Mouse (Mus musculus): ENCODE data around the gene Pcare. TPM values are rescaled to one million over a fixed set of nuclear protein-coding genes. Genes with fewer than 3 reads are reported as not detected.
"Not testable (repeated sequence)": the region's sequence is repeated elsewhere in the genome, so short reads cannot be mapped to it uniquely, and the experiment has no call there.

Gene Pcare
- polyA plus RNA-seq, 1 experiment = 0.02 TPM

DNA sequence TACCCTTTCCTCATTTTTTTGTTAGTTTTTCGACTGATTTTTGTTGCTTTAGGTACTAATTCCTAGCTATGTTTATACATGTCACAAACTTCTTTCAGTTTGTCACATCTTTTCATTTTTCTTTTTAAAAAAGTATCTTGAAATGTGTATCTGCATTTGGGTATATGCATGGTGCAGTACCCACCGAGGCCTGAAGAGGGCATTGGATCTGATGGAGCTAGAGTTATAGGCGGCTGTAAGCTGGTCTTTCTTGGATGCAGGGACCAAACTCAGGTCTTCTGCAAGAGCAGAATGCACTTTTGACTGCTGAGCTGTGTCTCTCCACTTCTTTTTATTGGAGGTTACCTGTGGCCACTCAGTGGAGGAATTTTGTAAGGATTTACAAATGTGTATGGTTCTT lies 26.0 kb upstream of the Pcare start:
- WGBS = 68% methylated on average over 3 of the region's 3 CpGs
- TF ChIP-seq POLR2A (IDR thresholded peaks at IDR 0.05; ENCODE audit: borderline replicate concordance, extremely low read depth, low read depth, low read length) (no peak), CTCF (IDR thresholded peaks at IDR 0.05; ENCODE audit: insufficient read depth, low read length) (no peak)
- Histone ChIP-seq H3K4me1 (ENCODE audit: control insufficient read depth, insufficient read depth, low read length) (no peaks in the 10 kb centered on the region), H3K4me3 (replicated peaks; ENCODE audit: extremely low read depth, low read depth, low read length) (no peak overlapping the region)
- DNase-seq = no peak

DNA sequence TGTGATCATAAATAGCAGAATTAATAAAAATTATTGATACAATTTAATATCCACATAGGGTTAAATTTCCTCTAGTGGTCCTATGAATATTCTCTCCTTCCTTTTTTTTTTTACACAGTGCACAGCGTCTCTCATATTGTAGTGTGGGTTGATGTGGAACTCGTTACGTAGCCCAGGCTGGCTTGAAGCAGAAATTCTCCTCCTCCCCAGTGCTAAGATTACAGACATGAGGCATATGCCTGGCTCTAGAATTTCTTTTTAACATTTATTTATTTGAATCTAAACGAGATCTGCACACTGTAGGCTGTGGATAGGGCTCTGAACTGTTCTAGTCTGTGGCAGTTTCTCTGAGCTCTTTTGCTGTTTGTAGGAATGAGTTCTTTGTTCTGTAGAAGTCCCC lies 22.6 kb upstream of the Pcare start:
- H3K4me1 ChIP-seq (ENCODE audit: control insufficient read depth, insufficient read depth, low read length) = no peaks in the 10 kb centered on the region
- WGBS = 74% methylated on average over 4 of the region's 4 CpGs
- no peak for TF ChIP-seq POLR2A (IDR thresholded peaks at IDR 0.05; ENCODE audit: borderline replicate concordance, extremely low read depth, low read depth, low read length)
- no peak for TF ChIP-seq CTCF (IDR thresholded peaks at IDR 0.05; ENCODE audit: insufficient read depth, low read length)
- H3K4me3 ChIP-seq (replicated peaks; ENCODE audit: extremely low read depth, low read depth, low read length) = no peak overlapping the region
- DNase-seq = no peak

DNA sequence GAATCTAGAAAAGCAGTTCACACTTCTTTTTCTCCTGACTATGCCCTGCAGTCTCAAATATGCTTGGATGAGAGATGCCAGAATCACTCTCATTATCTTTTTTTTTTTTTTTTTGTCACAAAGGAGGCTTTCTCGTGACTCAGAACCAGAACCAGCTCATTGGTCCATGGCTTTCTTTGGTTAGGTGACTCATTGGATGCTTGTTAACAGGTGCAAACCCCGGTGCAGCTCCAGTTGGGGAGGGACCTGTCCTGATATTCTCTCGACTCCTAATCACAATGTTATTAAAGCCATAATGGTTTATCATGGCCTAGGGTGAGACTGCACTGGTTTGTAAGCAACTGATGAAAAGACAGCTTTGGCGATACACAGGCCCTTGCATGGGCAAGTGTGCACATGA lies 21.5 kb upstream of the Pcare start:
- DNase-seq = no peak
- 71% methylated on average over 4 of the region's 4 CpGs for WGBS
- H3K4me3 ChIP-seq (replicated peaks; ENCODE audit: extremely low read depth, low read depth, low read length) = no peak overlapping the region
- H3K4me1 ChIP-seq (ENCODE audit: control insufficient read depth, insufficient read depth, low read length) = no peaks in the 10 kb centered on the region
- no peak for TF ChIP-seq CTCF (IDR thresholded peaks at IDR 0.05; ENCODE audit: insufficient read depth, low read length)
- TF ChIP-seq POLR2A (IDR thresholded peaks at IDR 0.05; ENCODE audit: borderline replicate concordance, extremely low read depth, low read depth, low read length) = no peak

DNA sequence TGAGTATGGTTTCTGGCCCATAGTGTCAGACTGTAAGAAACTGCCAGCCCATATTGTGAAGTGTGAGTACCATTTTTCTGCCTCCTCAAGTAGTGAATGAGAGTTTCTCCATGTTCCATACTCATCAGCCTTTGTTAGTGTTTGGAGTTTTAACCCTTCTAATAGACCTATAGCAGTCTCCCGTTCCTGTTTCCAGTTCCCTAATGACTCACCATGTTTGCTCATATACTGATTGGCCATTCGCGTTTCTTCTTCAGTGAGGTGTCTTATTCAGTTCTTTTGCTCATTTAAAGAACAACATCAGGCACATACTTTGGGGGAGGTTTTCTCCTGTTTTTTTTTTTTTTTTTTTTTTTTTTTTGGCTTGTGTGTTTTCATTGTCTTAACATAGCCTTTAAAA lies 18.0 kb upstream of the Pcare start:
- 84% methylated on average over 3 of the region's 3 CpGs for WGBS
- no peaks in the 10 kb centered on the region for H3K4me1 ChIP-seq (ENCODE audit: control insufficient read depth, insufficient read depth, low read length)

DNA sequence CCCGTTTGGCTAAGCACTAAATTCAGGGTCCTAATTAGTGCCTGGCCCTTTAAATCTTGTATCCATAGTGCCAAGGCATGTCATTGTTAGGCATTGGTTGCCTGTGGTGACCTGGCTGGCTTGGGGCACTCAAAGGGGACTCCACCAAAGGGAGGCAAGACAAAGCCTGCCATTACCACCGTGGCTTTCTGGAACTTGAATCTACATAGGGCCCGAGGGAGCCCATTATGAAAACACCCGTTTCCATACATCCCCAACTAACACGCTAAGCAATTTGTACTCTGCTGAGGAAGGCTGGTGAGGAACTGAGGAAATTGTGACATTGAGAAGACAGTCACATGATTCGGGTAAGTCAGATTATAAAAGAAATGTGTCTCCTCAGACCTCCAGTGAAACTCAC lies 16.9 kb upstream of the Pcare start:
- 57% methylated on average over 6 of the region's 6 CpGs for WGBS
- no peaks in the 10 kb centered on the region for H3K4me1 ChIP-seq (ENCODE audit: control insufficient read depth, insufficient read depth, low read length)
- H3K4me3 ChIP-seq (replicated peaks; ENCODE audit: extremely low read depth, low read depth, low read length) = no peak overlapping the region
- TF ChIP-seq CTCF (IDR thresholded peaks at IDR 0.05; ENCODE audit: insufficient read depth, low read length) = no peak
- no peak for TF ChIP-seq POLR2A (IDR thresholded peaks at IDR 0.05; ENCODE audit: borderline replicate concordance, extremely low read depth, low read depth, low read length)
- DNase-seq = no peak

More for the DNA sequence above, 18.0 kb upstream of the Pcare start:
- TF ChIP-seq POLR2A (IDR thresholded peaks at IDR 0.05; ENCODE audit: borderline replicate concordance, extremely low read depth, low read depth, low read length) (no peak), CTCF (IDR thresholded peaks at IDR 0.05; ENCODE audit: insufficient read depth, low read length) (no peak)
- no peak overlapping the region for H3K4me3 ChIP-seq (replicated peaks; ENCODE audit: extremely low read depth, low read depth, low read length)
- DNase-seq = no peak

DNA sequence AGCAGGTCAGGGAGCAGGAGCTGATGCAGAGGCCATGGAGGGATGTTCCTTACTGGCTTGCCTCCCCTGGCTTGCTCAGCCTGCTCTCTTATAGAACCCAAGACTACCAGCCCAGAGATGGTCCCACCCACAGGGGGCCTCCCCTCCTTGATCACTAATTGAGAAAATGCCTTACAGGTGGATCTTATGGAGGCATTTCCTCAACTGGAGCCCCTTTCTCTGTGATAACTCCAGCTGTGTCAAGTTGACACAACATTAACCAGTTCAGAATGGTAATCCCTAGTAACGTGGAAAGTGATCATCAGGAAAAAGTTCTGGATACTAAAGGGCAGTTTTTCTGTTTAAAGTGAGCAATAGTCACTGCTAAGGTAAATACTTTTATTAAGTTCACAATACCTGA lies 15.5 kb upstream of the Pcare start, which contains the start of gene Clip4:
TSS of gene Clip4 (plus strand) at position 301 of the 400 bp plus-strand sequence.
- WGBS = 67% methylated on average over 1 of the region's 1 CpGs
- H3K4me3 ChIP-seq (replicated peaks; ENCODE audit: extremely low read depth, low read depth, low read length); H3K4me1 ChIP-seq (ENCODE audit: control insufficient read depth, insufficient read depth, low read length); DNase-seq: not testable (repeated sequence)

DNA sequence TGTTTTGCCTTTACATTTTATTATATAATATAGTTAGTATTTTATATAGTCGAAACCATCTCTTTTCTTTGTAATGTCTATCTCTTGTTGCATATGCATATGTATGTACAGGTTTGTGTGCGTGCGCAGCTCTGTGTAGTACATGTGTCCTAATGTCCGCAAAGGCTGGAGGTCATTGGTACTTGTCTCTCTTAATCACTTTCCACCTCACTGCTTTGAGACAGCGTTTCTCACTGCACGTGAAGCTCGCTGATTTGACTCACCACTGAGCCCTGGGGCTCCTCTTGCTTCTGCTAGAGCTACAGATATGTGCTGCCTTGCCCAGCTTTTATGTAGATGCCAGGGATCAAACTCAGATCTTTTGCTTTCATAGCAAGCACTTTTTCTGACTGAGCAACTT lies 7.8 kb upstream of the Pcare start:
- H3K4me1 ChIP-seq (ENCODE audit: control insufficient read depth, insufficient read depth, low read length) = no peaks in the 10 kb centered on the region
- no peak for DNase-seq
- no peak overlapping the region for H3K4me3 ChIP-seq (replicated peaks; ENCODE audit: extremely low read depth, low read depth, low read length)
- TF ChIP-seq POLR2A (IDR thresholded peaks at IDR 0.05; ENCODE audit: borderline replicate concordance, extremely low read depth, low read depth, low read length) (no peak), CTCF (IDR thresholded peaks at IDR 0.05; ENCODE audit: insufficient read depth, low read length) (no peak)
- WGBS = 83% methylated on average over 7 of the region's 7 CpGs

DNA sequence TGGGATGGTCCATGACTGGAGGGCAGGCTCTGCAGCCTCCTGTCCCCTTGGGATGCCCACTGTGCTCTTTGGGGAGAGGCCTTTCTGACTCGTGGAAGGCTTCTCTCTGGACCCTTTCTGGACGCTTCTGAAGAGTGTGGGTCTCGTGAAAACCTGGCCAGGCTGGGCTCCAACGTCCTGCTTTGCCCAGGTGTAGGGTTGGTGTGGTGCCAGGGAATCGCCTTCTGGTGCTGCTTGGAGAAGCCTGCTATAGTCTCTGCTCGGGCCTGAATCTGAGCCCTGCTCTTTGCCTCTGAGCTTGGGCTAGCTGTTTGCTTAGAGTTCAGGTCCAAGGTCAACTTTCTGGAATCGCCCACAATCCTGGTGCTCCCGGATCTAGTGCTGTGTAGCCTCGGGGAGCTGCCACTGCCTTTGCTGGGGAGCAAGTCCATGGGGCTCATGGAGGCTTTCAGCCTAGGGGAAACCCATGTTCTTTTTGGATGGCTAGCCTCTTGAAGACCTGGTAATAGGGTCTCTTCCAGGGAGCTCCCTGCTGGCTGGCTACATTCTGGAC lies 3.0 kb downstream of the Pcare start:
- TF ChIP-seq CTCF (IDR thresholded peaks at IDR 0.05; ENCODE audit: insufficient read depth, low read length) = no peak
- no peak for TF ChIP-seq POLR2A (IDR thresholded peaks at IDR 0.05; ENCODE audit: borderline replicate concordance, extremely low read depth, low read depth, low read length)
- no peak overlapping the region for H3K4me3 ChIP-seq (replicated peaks; ENCODE audit: extremely low read depth, low read depth, low read length)
- 70% methylated on average over 9 of the region's 9 CpGs for WGBS
- no peaks in the 10 kb centered on the region for H3K4me1 ChIP-seq (ENCODE audit: control insufficient read depth, insufficient read depth, low read length)
- no peak for DNase-seq

DNA sequence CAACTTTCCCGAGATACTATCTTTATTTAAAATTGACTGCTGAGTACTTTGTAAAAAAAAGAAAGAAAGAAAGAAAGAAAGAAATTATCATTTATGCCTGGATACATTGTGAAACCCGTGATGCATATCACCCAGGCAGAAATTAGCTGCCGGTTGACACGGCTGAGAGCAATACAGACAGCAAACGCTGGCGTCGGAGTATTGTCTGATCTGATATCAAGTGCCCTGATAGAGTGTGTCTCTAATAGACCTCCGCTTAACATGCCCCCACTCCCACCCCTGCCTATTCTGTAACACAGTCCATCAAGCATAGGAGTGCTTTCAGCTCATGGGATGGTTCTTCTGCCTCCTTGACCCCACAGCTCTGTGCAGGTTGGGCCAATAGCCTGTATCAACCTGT lies 5.1 kb downstream of the Pcare start:
- 75% methylated on average over 8 of the region's 8 CpGs for WGBS
- TF ChIP-seq POLR2A (IDR thresholded peaks at IDR 0.05; ENCODE audit: borderline replicate concordance, extremely low read depth, low read depth, low read length) (no peak), CTCF (IDR thresholded peaks at IDR 0.05; ENCODE audit: insufficient read depth, low read length) (no peak)
- H3K4me1 ChIP-seq (ENCODE audit: control insufficient read depth, insufficient read depth, low read length) = no peaks in the 10 kb centered on the region
- no peak for DNase-seq
- no peak overlapping the region for H3K4me3 ChIP-seq (replicated peaks; ENCODE audit: extremely low read depth, low read depth, low read length)

DNA sequence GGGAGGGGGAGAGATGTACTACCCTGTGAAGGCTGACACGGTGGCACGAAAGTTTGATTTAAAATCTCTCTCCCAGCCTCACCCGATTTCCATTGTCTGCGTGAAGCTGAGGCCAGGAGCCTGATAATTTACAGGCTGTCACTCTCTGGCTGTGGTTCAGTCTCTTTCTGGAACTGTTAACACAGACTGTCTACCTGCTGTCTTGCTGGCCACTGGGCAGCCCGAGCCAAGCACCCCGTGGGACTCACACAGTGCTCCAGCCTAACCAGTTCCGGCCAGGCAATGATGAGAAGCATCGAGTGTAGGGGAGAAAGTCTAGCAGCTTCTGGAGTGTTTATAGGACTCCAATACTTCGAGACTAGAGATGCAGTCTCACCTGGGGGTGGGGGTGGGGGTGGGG lies 6.6 kb downstream of the Pcare start:
- WGBS = 72% methylated on average over 9 of the region's 9 CpGs

More for the DNA sequence above, 6.6 kb downstream of the Pcare start:
- Histone ChIP-seq H3K4me3 (replicated peaks; ENCODE audit: extremely low read depth, low read depth, low read length) (no peak overlapping the region), H3K4me1 (ENCODE audit: control insufficient read depth, insufficient read depth, low read length) (no peaks in the 10 kb centered on the region)
- TF ChIP-seq POLR2A (IDR thresholded peaks at IDR 0.05; ENCODE audit: borderline replicate concordance, extremely low read depth, low read depth, low read length) (no peak), CTCF (IDR thresholded peaks at IDR 0.05; ENCODE audit: insufficient read depth, low read length) (no peak)
- no peak for DNase-seq
